Mouse (Mus musculus) thymus, adult 2 months (tissue): ENCODE data around the gene Ccl12. TPM values are rescaled to one million over a fixed set of nuclear protein-coding genes. Genes with fewer than 3 reads are reported as not detected.

Experiments
- DNase-seq: peaks from one replicate; pipeline ENCODE4 v3.0.0; 2021
- H3K27ac ChIP-seq: fragments of 200-500 bp; 2 replicates; pipeline ENCODE4 v1.5.1; 2012; ENCODE audit warnings: low read length, control low read depth; ENCODE audit not compliant: control insufficient read depth, insufficient read depth
- H3K27me3 ChIP-seq: fragments of 200-500 bp; 2 replicates; pipeline ENCODE4 v1.6.1; 2012; ENCODE audit warnings: mild to moderate bottlenecking, low read length, moderate library complexity, mixed read lengths; ENCODE audit not compliant: control insufficient read depth, insufficient read depth
- H3K36me3 ChIP-seq: fragments of 200-500 bp; 2 replicates; pipeline ENCODE4 v1.6.1; 2012; ENCODE audit warnings: mild to moderate bottlenecking, low read length, moderate library complexity; ENCODE audit not compliant: control insufficient read depth, insufficient read depth
- H3K4me1 ChIP-seq: fragments of 200-500 bp; replicated peaks from 2 replicates; pipeline ENCODE4 v1.6.1; 2012; ENCODE audit warnings: low read length; ENCODE audit not compliant: control insufficient read depth, insufficient read depth
- H3K4me3 ChIP-seq: fragments of 200-500 bp; 2 replicates; pipeline ENCODE4 v1.5.1; 2012; ENCODE audit warnings: mild to moderate bottlenecking, low read length, control low read depth, moderate library complexity; ENCODE audit not compliant: control insufficient read depth, insufficient read depth
- CTCF ChIP-seq: fragments of 200-500 bp; IDR thresholded peaks from 2 replicates; pipeline ENCODE4 v1.5.1; 2012; ENCODE audit warnings: mild to moderate bottlenecking, control low read depth, low read length, moderate library complexity, borderline replicate concordance; ENCODE audit not compliant: control insufficient read depth, poor library complexity, insufficient read depth; ENCODE audit errors: extremely low read depth
- POLR2A ChIP-seq: fragments of 200-500 bp; IDR thresholded peaks from 2 replicates; pipeline ENCODE4 v1.6.1; 2012; ENCODE audit warnings: mild to moderate bottlenecking, low read length, control low read depth, moderate library complexity; ENCODE audit not compliant: control insufficient read depth, poor library complexity, insufficient read depth; ENCODE audit errors: extremely low read depth
- WGBS: fragments of 180-500 bp; shearing (Covaris S2); methylation state at CpG from one replicate; pipeline ENCODE4 v1.1.7; 2018; 5-methylcytosine and 5-hydroxymethylcytosine counted together
- polyA plus RNA-seq: library from polyadenylated mRNA; depleted of rRNA; stranded (reverse); fragments of >200 nt; gene quantifications from 2 replicates; pipeline ENCODE4 v1.2.3, GENCODE M21; 2012

Gene Ccl12
- polyA plus RNA-seq, 1 experiment: 10.5 TPM

GRCm38 (mm10) chr11:82099511-82100323 is 1.9 kb upstream of the Ccl12 start:
- 89% methylated on average over 10 of the region's 10 CpGs for whole genome bisulfite sequencing
- Histone ChIP-seq H3K27ac (no peak overlapping the region), H3K4me3 (no peak overlapping the region), H3K36me3 (no peaks in the 10 kb centered on the region), H3K4me1 (no peaks in the 10 kb centered on the region), H3K27me3 (no peaks in the 10 kb centered on the region)
- DNase-seq: no peak
- TF ChIP-seq POLR2A (no peak), CTCF (no peak)

- H3K4me3 ChIP-seq: no peak overlapping the region
- no peak for DNase-seq
- H3K36me3 ChIP-seq: no peaks in the 10 kb centered on the region
- no peaks in the 10 kb centered on the region for H3K27me3 ChIP-seq
- WGBS: 80% methylated on average over 4 of the region's 4 CpGs
- H3K27ac ChIP-seq: no peak overlapping the region
- H3K4me1 ChIP-seq: no peaks in the 10 kb centered on the region
- TF ChIP-seq POLR2A: no peak
- TF ChIP-seq CTCF: no peak
Observed at GRCm38 (mm10) chr11:82101087-82101486, 558 bp upstream of the Ccl12 start.

GRCm38 (mm10) chr11:82109611-82110010 is 8.0 kb downstream of the Ccl12 start:
- no peaks in the 10 kb centered on the region for H3K4me1 ChIP-seq
- TF ChIP-seq CTCF (no peak), POLR2A (no peak)

GRCm38 (mm10) chr11:82110372-82111248 is 9.0 kb downstream of the Ccl12 start:
- Histone ChIP-seq H3K4me3 (no peak overlapping the region), H3K27me3 (no peaks in the 10 kb centered on the region), H3K27ac (no peak overlapping the region), H3K36me3 (no peaks in the 10 kb centered on the region), H3K4me1 (no peaks in the 10 kb centered on the region; the same call in 1 of the 2 replicates)
- DNase-seq: no peak
- WGBS: 85% methylated on average over 6 of the region's 6 CpGs
- no peak for TF ChIP-seq POLR2A
- TF ChIP-seq CTCF: no peak

More at GRCm38 (mm10) chr11:82109611-82110010, 8.0 kb downstream of the Ccl12 start:
- no peak for DNase-seq
- Histone ChIP-seq H3K27me3 (no peaks in the 10 kb centered on the region), H3K36me3 (no peaks in the 10 kb centered on the region), H3K27ac (no peak overlapping the region), H3K4me3 (no peak overlapping the region)

- no peak within 1 kb of the TSS for H3K27ac ChIP-seq
- no peak for TF ChIP-seq POLR2A
- TF ChIP-seq CTCF: no peak
- no peak for DNase-seq
- no peaks in the 10 kb centered on the region for H3K27me3 ChIP-seq
- 88% methylated on average over 3 of the region's 3 CpGs for WGBS
- no peaks in the 10 kb centered on the region; the same call in 1 of the 2 replicates for H3K4me1 ChIP-seq
- H3K36me3 ChIP-seq: no peaks in the 10 kb centered on the region
- H3K4me3 ChIP-seq: no peak within 1 kb of the TSS
Observed at GRCm38 (mm10) chr11:82114885-82115284, 13.2 kb downstream of the Ccl12 start, which contains the start of gene Ccl8. Gene Ccl8, plus strand, starts transcription at chr11:82115185.

GRCm38 (mm10) chr11:82116041-82116440 is 14.4 kb downstream of the Ccl12 start:
- no peak for DNase-seq
- Histone ChIP-seq H3K4me1 (no peaks in the 10 kb centered on the region; the same call in 1 of the 2 replicates), H3K27ac (no peak overlapping the region), H3K36me3 (no peaks in the 10 kb centered on the region), H3K27me3 (no peaks in the 10 kb centered on the region), H3K4me3 (no peak overlapping the region)
- TF ChIP-seq POLR2A (no peak), CTCF (no peak)
- 78% methylated on average over 3 of the region's 3 CpGs for WGBS
